Mouse (Mus musculus) adrenal gland, postnatal 14 days (tissue): ENCODE results near the gene Rpl34. TPM values are rescaled to one million over a fixed set of nuclear protein-coding genes. Genes with fewer than 3 reads are reported as not detected.

Experiments
- DNase-seq: peaks from one replicate; pipeline ENCODE4 v3.0.0; 2021; ENCODE audit warnings: mixed read lengths
- long read RNA-seq, 2 experiments: library from polyadenylated mRNA; stranded (forward); transcript quantifications; one replicate each; pipeline ENCODE4 v2.0.0; 2021
- total RNA-seq: library from RNA; stranded (reverse); gene quantifications from 2 replicates; pipeline ENCODE4 v1.2.3, GENCODE M21; 2021

Gene Rpl34
- total RNA-seq: 654 and 801 TPM in 2 replicates
- long read RNA-seq, experiment 1, transcript Rpl34-202 (5 exons, 480 nt): major isoform, 175 of 242 reads
- long read RNA-seq, experiment 1, transcript Rpl34-201 (5 exons, 624 nt): minor isoform, 33 of 242 reads
- long read RNA-seq, experiment 1, transcript Rpl34-206 (1 exons, 573 nt): minor isoform, 6 of 242 reads
- long read RNA-seq, experiment 1, partial matches to known transcripts: 23 of 242 reads
- long read RNA-seq, experiment 1, other reads (novel, unspliced or antisense): 2 of 242 reads
- long read RNA-seq, experiment 2, transcript Rpl34-201 (5 exons, 624 nt): minor isoform, 32 of 220 reads
- long read RNA-seq, experiment 2, transcript Rpl34-206 (1 exons, 573 nt): minor isoform, 6 of 220 reads
- long read RNA-seq, experiment 2, transcript Rpl34-202 (5 exons, 480 nt): major isoform, 154 of 220 reads
- long read RNA-seq, experiment 2, partial matches to known transcripts: 22 of 220 reads
- long read RNA-seq, experiment 2, other reads (novel, unspliced or antisense): 4 of 220 reads

- peak; percentile 96 for DNase-seq
Measured at GRCm38 (mm10) chr3:130730189-130730653, at the start of gene Rpl34. Gene Rpl34 (minus strand): TSS chr3:130730398.

- no peak for DNase-seq
Measured at GRCm38 (mm10) chr3:130768172-130768571, 38.0 kb upstream of the Rpl34 start.

GRCm38 (mm10) chr3:130764091-130764490 is 33.9 kb upstream of the Rpl34 start:
- DNase-seq: no peak

GRCm38 (mm10) chr3:130760711-130761435 is 30.7 kb upstream of the Rpl34 start:
- DNase-seq: peak; percentile 83

GRCm38 (mm10) chr3:130758157-130758841 is 28.1 kb upstream of the Rpl34 start:
- no peak for DNase-seq

- DNase-seq: no peak
Measured at GRCm38 (mm10) chr3:130757117-130757852, 27.1 kb upstream of the Rpl34 start.

- no peak for DNase-seq
Measured at GRCm38 (mm10) chr3:130749206-130749605, 19.0 kb upstream of the Rpl34 start.

GRCm38 (mm10) chr3:130746673-130747619 is 16.7 kb upstream of the Rpl34 start:
- no peak for DNase-seq

- DNase-seq: no peak
Measured at GRCm38 (mm10) chr3:130737652-130738361, 7.6 kb upstream of the Rpl34 start.

GRCm38 (mm10) chr3:130736758-130737157 is 6.6 kb upstream of the Rpl34 start:
- no peak for DNase-seq

GRCm38 (mm10) chr3:130729472-130730188 is 568 bp downstream of the Rpl34 start:
- DNase-seq: peak; percentile 83

- no peak for DNase-seq
Measured at GRCm38 (mm10) chr3:130727676-130728075, 2.5 kb downstream of the Rpl34 start.

GRCm38 (mm10) chr3:130727036-130727435 is 3.2 kb downstream of the Rpl34 start:
- peak; percentile 65 for DNase-seq

GRCm38 (mm10) chr3:130725718-130726117 is 4.5 kb downstream of the Rpl34 start:
- DNase-seq: no peak

GRCm38 (mm10) chr3:130722733-130723478 is 7.3 kb downstream of the Rpl34 start:
- DNase-seq: no peak

- DNase-seq: no peak
Measured at GRCm38 (mm10) chr3:130720225-130720624, 10.0 kb downstream of the Rpl34 start.

GRCm38 (mm10) chr3:130718871-130719270 is 11.3 kb downstream of the Rpl34 start:
- DNase-seq: no peak

- no peak for DNase-seq
Measured at GRCm38 (mm10) chr3:130716555-130716954, 13.6 kb downstream of the Rpl34 start.
